Mouse (Mus musculus): ENCODE measurements at regions not wholly inside any gene's neighbourhood (a gene's known extent, or its start where the extent isn't known, plus 50 kb on each side); places are given as distances from the start of the nearest gene placed in this dataset.

- Histone ChIP-seq H3K9me3 (ENCODE audit: control insufficient read depth, low read length) (no peaks in the 10 kb centered on the region), H3K27me3 (ENCODE audit: control insufficient read depth, insufficient read depth, low read length) (no peaks in the 10 kb centered on the region), H3K36me3 (replicated peaks; ENCODE audit: control insufficient read depth, insufficient read depth, low read depth) (no peaks in the 10 kb centered on the region), H3K9ac (replicated peaks) (no peak overlapping the region), H3K27ac (no peak overlapping the region), H3K4me1 (replicated peaks; ENCODE audit: control insufficient read depth in 2 of 2, insufficient read depth in 2 of 2, low read length in 1 of 2) (peaks cover 0 to 3% of the 10 kb centered on the region in 2 experiments; a peak in 2 of 4 replicates), H3K4me2 (ENCODE audit: low read depth) (no peak overlapping the region), H3K4me3 (ENCODE audit: insufficient read depth in 1 of 2, low read depth in 2 of 2, low read length in 2 of 2) (no peak overlapping the region)
- 0 out of 2 replicates have a peak, but pooled peaks have one; percentile 18 for ATAC-seq (ENCODE audit: insufficient read depth)
- WGBS (ENCODE audit: insufficient replicate concordance) = 32% methylated on average over 19 of the region's 19 CpGs
- peak; percentile 14 to 37 (median 17) for DNase-seq (ENCODE audit: low read depth in 3 of 3, low spot score in 3 of 3)
- TF ChIP-seq EP300 (IDR thresholded peaks at IDR 0.05; ENCODE audit: low read depth) (no peak), CTCF (IDR thresholded peaks at IDR 0.05; ENCODE audit: low read depth) (peak; percentile 91)
Measured at GRCm38 (mm10) chr3:58122456-58123359, 274.8 kb upstream of the Pfn2 start.

- DNase-seq (ENCODE audit: low read depth in 3 of 3, low spot score in 3 of 3) (no peak), ATAC-seq (ENCODE audit: insufficient read depth) (no peak)
- WGBS (ENCODE audit: insufficient replicate concordance) = 55% methylated on average over 7 of the region's 7 CpGs
- Histone ChIP-seq H3K36me3 (replicated peaks; ENCODE audit: control insufficient read depth, insufficient read depth, low read depth) (no peaks in the 10 kb centered on the region), H3K9ac (replicated peaks) (no peak overlapping the region), H3K4me1 (replicated peaks; ENCODE audit: control insufficient read depth in 2 of 2, insufficient read depth in 2 of 2, low read length in 1 of 2) (peaks cover 0 to 3% of the 10 kb centered on the region in 2 experiments; a peak in 2 of 4 replicates), H3K27me3 (ENCODE audit: control insufficient read depth, insufficient read depth, low read length) (no peaks in the 10 kb centered on the region), H3K27ac (no peak overlapping the region), H3K4me3 (ENCODE audit: insufficient read depth in 1 of 2, low read depth in 2 of 2, low read length in 2 of 2) (no peak overlapping the region), H3K4me2 (ENCODE audit: low read depth) (no peak overlapping the region), H3K9me3 (ENCODE audit: control insufficient read depth, low read length) (no peaks in the 10 kb centered on the region)
- TF ChIP-seq EP300 (IDR thresholded peaks at IDR 0.05; ENCODE audit: low read depth) = no peak
- no peak for TF ChIP-seq CTCF (IDR thresholded peaks at IDR 0.05; ENCODE audit: low read depth)
Measured at GRCm38 (mm10) chr3:58123396-58124077, 275.7 kb upstream of the Pfn2 start.

- WGBS (ENCODE audit: insufficient replicate concordance) = 52% methylated on average over 1 of the region's 1 CpGs
- ATAC-seq (ENCODE audit: insufficient read depth) (no peak), DNase-seq (ENCODE audit: low read depth in 3 of 3, low spot score in 3 of 3) (no peak)
- TF ChIP-seq CTCF (IDR thresholded peaks at IDR 0.05; ENCODE audit: low read depth) = no peak
- no peak for TF ChIP-seq EP300 (IDR thresholded peaks at IDR 0.05; ENCODE audit: low read depth)
- Histone ChIP-seq H3K27me3 (ENCODE audit: control insufficient read depth, insufficient read depth, low read length) (no peaks in the 10 kb centered on the region), H3K4me1 (replicated peaks; ENCODE audit: control insufficient read depth in 2 of 2, insufficient read depth in 2 of 2, low read length in 1 of 2) (peaks cover 0 to 8% of the 10 kb centered on the region in 2 experiments; a peak in 2 of 4 replicates), H3K27ac (no peak overlapping the region), H3K9me3 (ENCODE audit: control insufficient read depth, low read length) (no peaks in the 10 kb centered on the region), H3K4me3 (ENCODE audit: insufficient read depth in 1 of 2, low read depth in 2 of 2, low read length in 2 of 2) (no peak overlapping the region), H3K36me3 (replicated peaks; ENCODE audit: control insufficient read depth, insufficient read depth, low read depth) (no peaks in the 10 kb centered on the region), H3K4me2 (ENCODE audit: low read depth) (no peak overlapping the region), H3K9ac (replicated peaks) (no peak overlapping the region)
Measured at GRCm38 (mm10) chr3:58124886-58125285, 277.0 kb upstream of the Pfn2 start.

DNA sequence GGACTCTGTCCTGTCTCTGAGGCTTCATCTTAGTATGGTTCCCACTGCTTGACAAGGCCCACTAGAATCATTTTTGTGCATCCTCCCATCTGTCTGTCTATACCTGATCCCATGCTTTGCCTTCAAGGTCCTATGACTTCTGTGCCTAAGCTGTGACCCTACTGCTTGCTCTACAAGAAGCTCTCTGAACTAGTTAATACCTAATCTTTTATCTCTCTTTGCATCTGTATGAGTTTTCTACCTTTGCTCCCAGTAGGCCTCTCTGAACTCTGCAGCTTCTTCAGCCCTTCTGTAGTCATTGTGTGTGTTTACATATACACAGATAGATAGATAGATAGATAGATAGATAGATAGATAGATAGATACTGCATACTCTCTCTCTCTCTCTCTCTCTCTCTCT lies 279.1 kb upstream of the Pfn2 start:
- Histone ChIP-seq H3K9me3 (ENCODE audit: control insufficient read depth, low read length) (no peaks in the 10 kb centered on the region), H3K4me3 (ENCODE audit: insufficient read depth in 1 of 2, low read depth in 2 of 2, low read length in 2 of 2) (no peak overlapping the region), H3K9ac (replicated peaks) (no peak overlapping the region), H3K4me2 (ENCODE audit: low read depth) (no peak overlapping the region), H3K27ac (no peak overlapping the region), H3K27me3 (ENCODE audit: control insufficient read depth, insufficient read depth, low read length) (no peaks in the 10 kb centered on the region), H3K4me1 (replicated peaks; ENCODE audit: control insufficient read depth in 2 of 2, insufficient read depth in 2 of 2, low read length in 1 of 2) (peaks cover 0 to 12% of the 10 kb centered on the region in 2 experiments; a peak in 2 of 4 replicates), H3K36me3 (replicated peaks; ENCODE audit: control insufficient read depth, insufficient read depth, low read depth) (no peaks in the 10 kb centered on the region)
- no peak for DNase-seq (ENCODE audit: low read depth in 3 of 3, low spot score in 3 of 3)
- ATAC-seq (ENCODE audit: insufficient read depth) = no peak
- TF ChIP-seq EP300 (IDR thresholded peaks at IDR 0.05; ENCODE audit: low read depth) = no peak
- no peak for TF ChIP-seq CTCF (IDR thresholded peaks at IDR 0.05; ENCODE audit: low read depth)

DNA sequence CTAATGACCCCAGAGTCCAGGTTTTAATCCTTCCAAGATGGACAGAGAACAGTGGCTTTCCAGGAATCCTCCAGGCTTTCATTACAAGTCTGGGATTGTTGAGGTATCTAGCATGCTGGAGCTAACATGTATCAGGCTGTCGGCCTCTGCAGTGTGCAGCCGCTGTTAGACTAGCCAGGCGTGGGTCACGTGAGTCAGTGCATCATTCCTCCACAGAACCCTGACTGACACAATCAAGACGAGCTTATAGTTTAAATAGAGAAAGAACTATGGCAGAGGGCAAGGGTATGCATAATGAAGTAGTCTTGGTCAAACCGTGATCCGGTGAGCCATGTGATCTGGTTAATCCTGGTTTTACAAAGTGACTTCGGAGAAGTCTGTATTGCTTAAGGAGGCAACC lies 280.2 kb upstream of the Pfn2 start:
- no peaks in the 10 kb centered on the region for H3K36me3 ChIP-seq (replicated peaks; ENCODE audit: control insufficient read depth, insufficient read depth, low read depth)
- no peaks in the 10 kb centered on the region for H3K27me3 ChIP-seq (ENCODE audit: control insufficient read depth, insufficient read depth, low read length)
- ATAC-seq (ENCODE audit: insufficient read depth) (no peak), DNase-seq (ENCODE audit: low read depth in 3 of 3, low spot score in 3 of 3) (no peak)
- no peak overlapping the region for H3K4me3 ChIP-seq (ENCODE audit: insufficient read depth in 1 of 2, low read depth in 2 of 2, low read length in 2 of 2)
- H3K9ac ChIP-seq (replicated peaks) = no peak overlapping the region
- no peak for TF ChIP-seq CTCF (IDR thresholded peaks at IDR 0.05; ENCODE audit: low read depth)
- no peak for TF ChIP-seq EP300 (IDR thresholded peaks at IDR 0.05; ENCODE audit: low read depth)
- H3K4me1 ChIP-seq (replicated peaks; ENCODE audit: control insufficient read depth in 2 of 2, insufficient read depth in 2 of 2, low read length in 1 of 2) = peaks cover 0 to 9% of the 10 kb centered on the region in 2 experiments; a peak in 1 of 4 replicates
- H3K27ac ChIP-seq = no peak overlapping the region
- H3K4me2 ChIP-seq (ENCODE audit: low read depth) = no peak overlapping the region
- no peaks in the 10 kb centered on the region for H3K9me3 ChIP-seq (ENCODE audit: control insufficient read depth, low read length)
- 65% methylated on average over 8 of the region's 8 CpGs for WGBS (ENCODE audit: insufficient replicate concordance)

All from liver, embryonic 14.5 days (tissue).